Mouse (Mus musculus) stomach, adult 2 months (tissue): Measurements from ENCODE around the gene Rps8. TPM values are rescaled to one million over a fixed set of nuclear protein-coding genes. Genes with fewer than 3 reads are reported as not detected.

Experiments used
- polyA plus RNA-seq: library from polyadenylated mRNA; depleted of rRNA; stranded (reverse); fragments of >200 nt; gene quantifications from 2 replicates; pipeline ENCODE4 v1.2.3, GENCODE M21; 2012; rRNA removed

The Rps8 gene
- 114 and 124 TPM in 2 replicates for polyA plus RNA-seq

GRCm38 (mm10) chr4:117155792-117156355, at the start of gene Rps8:
TSS of gene Rps8 (minus strand) at chr4:117156243.

GRCm38 (mm10) chr4:117181863-117182758, 26.1 kb upstream of the Rps8 start, which contains the start of gene Kif2c:
TSS of gene Kif2c (minus strand) at chr4:117182639.

GRCm38 (mm10) chr4:117133817-117134600, 22.0 kb downstream of the Rps8 start, which contains the start of gene Plk3:
TSS of gene Plk3 (minus strand) at chr4:117133963.

GRCm38 (mm10) chr4:117126675-117127290, 29.3 kb downstream of the Rps8 start, which contains the start of gene Tctex1d4:
TSS of gene Tctex1d4 (plus strand) at chr4:117126794.

GRCm38 (mm10) chr4:117125348-117125909, 30.6 kb downstream of the Rps8 start, which contains the start of gene Btbd19:
TSS of gene Btbd19 (minus strand) at chr4:117125725.

Other genes with a start within 250 kb of the Rps8 start
- gene Urod, start 161.8 kb downstream of the Rps8 start, polyA plus RNA-seq, result 14.5 and 18.5 TPM in 2 replicates
- 39.9 and 41.0 TPM in 2 replicates for gene Hectd3, start 160.9 kb downstream of the Rps8 start, polyA plus RNA-seq
- gene Eif2b3, start 136.8 kb downstream of the Rps8 start, polyA plus RNA-seq, result 0.55 and 0.96 TPM in 2 replicates
- 1.8 and 2.0 TPM in 2 replicates for gene Ptch2, start 60.2 kb downstream of the Rps8 start, polyA plus RNA-seq
- gene Btbd19, start 30.5 kb downstream of the Rps8 start, polyA plus RNA-seq, result 5.2 and 7.6 TPM in 2 replicates
- gene Tctex1d4, start 29.4 kb downstream of the Rps8 start, polyA plus RNA-seq, result 0.25 and 0.49 TPM in 2 replicates
- gene Plk3, start 22.3 kb downstream of the Rps8 start, polyA plus RNA-seq, result 19.8 and 37.6 TPM in 2 replicates
- gene Kif2c, start 26.4 kb upstream of the Rps8 start, polyA plus RNA-seq, result 0.37 and 0.91 TPM in 2 replicates
- gene Tmem53, start 95.7 kb upstream of the Rps8 start, polyA plus RNA-seq, result 8.2 and 11.3 TPM in 2 replicates
- 0.08 TPM in 1 of 2 replicates, not detected in the other for gene Armh1, start 95.9 kb upstream of the Rps8 start, polyA plus RNA-seq